Mouse (Mus musculus): ENCODE data around the gene Nipsnap2. TPM values are rescaled to one million over a fixed set of nuclear protein-coding genes. Genes with fewer than 3 reads are reported as not detected.

Nipsnap2 gene
- polyA plus RNA-seq, 1 experiment from 2014 or later = 101 TPM

GRCm38 (mm10) chr5:129715326-129715861 is 9.5 kb upstream of the Nipsnap2 start, which contains the start of gene Mrps17:
Gene Mrps17 (plus strand): TSS chr5:129715497.
- WGBS = under 1% methylated on average over 33 of the region's 33 CpGs
- Histone ChIP-seq H3K4me3 (ENCODE audit: low read depth, low read length) (peak within 1 kb of the TSS; percentile 93), H3K4me2 (ENCODE audit: low read length) (peak within 1 kb of the TSS; percentile 97), H3K9me3 (ENCODE audit: control insufficient read depth, low read length) (no peaks in the 10 kb centered on the region), H3K27me3 (replicated peaks; ENCODE audit: control insufficient read depth, insufficient read depth, low read length) (no peaks in the 10 kb centered on the region; the same call in 1 of the 2 replicates), H3K4me1 (replicated peaks; ENCODE audit: control insufficient read depth, insufficient read depth, low read length) (peaks cover 7% of the 10 kb centered on the region), H3K36me3 (ENCODE audit: control insufficient read depth, insufficient read depth, low read length) (peaks cover 36% of the 10 kb centered on the region), H3K27ac (ENCODE audit: low read depth) (no peak within 1 kb of the TSS), H3K9ac (ENCODE audit: low read length) (peak within 1 kb of the TSS; percentile 83)
- DNase-seq (ENCODE audit: low spot score) = peak; percentile 96
- ATAC-seq (replicated peaks; ENCODE audit: low FRiP score, low TSS enrichment, low read depth) = peak; percentile 97

- WGBS = 80% methylated on average over 9 of the region's 9 CpGs
- no peak for ATAC-seq (replicated peaks; ENCODE audit: low FRiP score, low TSS enrichment, low read depth)
These were observed 7.8 kb upstream of the Nipsnap2 start for GRCm38 (mm10) chr5:129717016-129717415.

GRCm38 (mm10) chr5:129720176-129720575 is 4.7 kb upstream of the Nipsnap2 start:
- no peaks in the 10 kb centered on the region for H3K9me3 ChIP-seq (ENCODE audit: control insufficient read depth, low read length)
- no peak overlapping the region for H3K27ac ChIP-seq (ENCODE audit: low read depth)
- WGBS = 83% methylated on average over 3 of the region's 3 CpGs
- H3K4me3 ChIP-seq (ENCODE audit: low read depth, low read length) = no peak overlapping the region
- H3K9ac ChIP-seq (ENCODE audit: low read length) = no peak overlapping the region
- DNase-seq (ENCODE audit: low spot score) (peak; percentile 44), ATAC-seq (replicated peaks; ENCODE audit: low FRiP score, low TSS enrichment, low read depth) (no peak)
- no peak overlapping the region for H3K4me2 ChIP-seq (ENCODE audit: low read length)
- H3K4me1 ChIP-seq (replicated peaks; ENCODE audit: control insufficient read depth, insufficient read depth, low read length) = peaks cover 7% of the 10 kb centered on the region
- H3K27me3 ChIP-seq (replicated peaks; ENCODE audit: control insufficient read depth, insufficient read depth, low read length) = no peaks in the 10 kb centered on the region
- H3K36me3 ChIP-seq (ENCODE audit: control insufficient read depth, insufficient read depth, low read length) = peaks cover 36% of the 10 kb centered on the region

More at GRCm38 (mm10) chr5:129717016-129717415, 7.8 kb upstream of the Nipsnap2 start:
- H3K4me1 ChIP-seq (replicated peaks; ENCODE audit: control insufficient read depth, insufficient read depth, low read length) = peaks cover 7% of the 10 kb centered on the region
- no peak for DNase-seq (ENCODE audit: low spot score)
- no peak overlapping the region for H3K27ac ChIP-seq (ENCODE audit: low read depth)
- no peak overlapping the region for H3K4me2 ChIP-seq (ENCODE audit: low read length)
- no peaks in the 10 kb centered on the region for H3K9me3 ChIP-seq (ENCODE audit: control insufficient read depth, low read length)
- H3K9ac ChIP-seq (ENCODE audit: low read length) = no peak overlapping the region
- H3K27me3 ChIP-seq (replicated peaks; ENCODE audit: control insufficient read depth, insufficient read depth, low read length) = no peaks in the 10 kb centered on the region; the same call in 1 of the 2 replicates
- peaks cover 36% of the 10 kb centered on the region for H3K36me3 ChIP-seq (ENCODE audit: control insufficient read depth, insufficient read depth, low read length)
- no peak overlapping the region for H3K4me3 ChIP-seq (ENCODE audit: low read depth, low read length)

- Histone ChIP-seq H3K9me3 (ENCODE audit: control insufficient read depth, low read length) (no peaks in the 10 kb centered on the region), H3K4me3 (ENCODE audit: low read depth, low read length) (peak overlapping the region; percentile 70), H3K27me3 (replicated peaks; ENCODE audit: control insufficient read depth, insufficient read depth, low read length) (no peaks in the 10 kb centered on the region), H3K36me3 (ENCODE audit: control insufficient read depth, insufficient read depth, low read length) (peaks cover 9% of the 10 kb centered on the region), H3K27ac (ENCODE audit: low read depth) (peak overlapping the region; percentile 98), H3K9ac (ENCODE audit: low read length) (peak overlapping the region; percentile 87), H3K4me2 (ENCODE audit: low read length) (peak overlapping the region; percentile 63), H3K4me1 (replicated peaks; ENCODE audit: control insufficient read depth, insufficient read depth, low read length) (peaks cover 16% of the 10 kb centered on the region)
- WGBS = 45% methylated on average over 4 of the region's 4 CpGs
- DNase-seq (ENCODE audit: low spot score) (no peak), ATAC-seq (replicated peaks; ENCODE audit: low FRiP score, low TSS enrichment, low read depth) (0 out of 2 replicates have a peak, but pooled peaks have one; percentile 2)
These were observed 595 bp upstream of the Nipsnap2 start for GRCm38 (mm10) chr5:129724268-129724667.

- ATAC-seq (replicated peaks; ENCODE audit: low FRiP score, low TSS enrichment, low read depth) (no peak), DNase-seq (ENCODE audit: low spot score) (peak; percentile 63)
- Histone ChIP-seq H3K4me1 (replicated peaks; ENCODE audit: control insufficient read depth, insufficient read depth, low read length) (peaks cover 23% of the 10 kb centered on the region), H3K9me3 (ENCODE audit: control insufficient read depth, low read length) (no peaks in the 10 kb centered on the region), H3K27ac (ENCODE audit: low read depth) (peak overlapping the region; percentile 98), H3K27me3 (replicated peaks; ENCODE audit: control insufficient read depth, insufficient read depth, low read length) (no peaks in the 10 kb centered on the region), H3K4me2 (ENCODE audit: low read length) (peak overlapping the region; percentile 63), H3K4me3 (ENCODE audit: low read depth, low read length) (peak overlapping the region; percentile 70), H3K9ac (ENCODE audit: low read length) (peak overlapping the region; percentile 87), H3K36me3 (ENCODE audit: control insufficient read depth, insufficient read depth, low read length) (no peaks in the 10 kb centered on the region)
- WGBS = 24% methylated on average over 7 of the region's 7 CpGs
These were observed 1.0 kb downstream of the Nipsnap2 start for GRCm38 (mm10) chr5:129725774-129726392.

- peak; percentile 29 for DNase-seq (ENCODE audit: low spot score)
- no peak overlapping the region for H3K4me3 ChIP-seq (ENCODE audit: low read depth, low read length)
- WGBS = 80% methylated on average over 3 of the region's 3 CpGs
- H3K9me3 ChIP-seq (ENCODE audit: control insufficient read depth, low read length) = no peaks in the 10 kb centered on the region
- no peaks in the 10 kb centered on the region for H3K27me3 ChIP-seq (replicated peaks; ENCODE audit: control insufficient read depth, insufficient read depth, low read length)
- ATAC-seq (replicated peaks; ENCODE audit: low FRiP score, low TSS enrichment, low read depth) = no peak
- H3K36me3 ChIP-seq (ENCODE audit: control insufficient read depth, insufficient read depth, low read length) = no peaks in the 10 kb centered on the region
- H3K4me2 ChIP-seq (ENCODE audit: low read length) = no peak overlapping the region; the same call in 1 of the 2 replicates
- H3K27ac ChIP-seq (ENCODE audit: low read depth) = no peak overlapping the region
- no peak overlapping the region for H3K9ac ChIP-seq (ENCODE audit: low read length)
- peaks cover 29% of the 10 kb centered on the region for H3K4me1 ChIP-seq (replicated peaks; ENCODE audit: control insufficient read depth, insufficient read depth, low read length)
These were observed 1.9 kb downstream of the Nipsnap2 start for GRCm38 (mm10) chr5:129726784-129727183.

- Histone ChIP-seq H3K27ac (ENCODE audit: low read depth) (peak overlapping the region; percentile 51; the same call in 1 of the 2 replicates), H3K4me1 (replicated peaks; ENCODE audit: control insufficient read depth, insufficient read depth, low read length) (peaks cover 29% of the 10 kb centered on the region), H3K4me3 (ENCODE audit: low read depth, low read length) (no peak overlapping the region), H3K27me3 (replicated peaks; ENCODE audit: control insufficient read depth, insufficient read depth, low read length) (no peaks in the 10 kb centered on the region), H3K36me3 (ENCODE audit: control insufficient read depth, insufficient read depth, low read length) (no peaks in the 10 kb centered on the region), H3K4me2 (ENCODE audit: low read length) (peak overlapping the region; percentile 18; the same call in 1 of the 2 replicates), H3K9me3 (ENCODE audit: control insufficient read depth, low read length) (no peaks in the 10 kb centered on the region), H3K9ac (ENCODE audit: low read length) (no peak overlapping the region)
- 42% methylated on average over 11 of the region's 11 CpGs for WGBS
- DNase-seq (ENCODE audit: low spot score) (no peak), ATAC-seq (replicated peaks; ENCODE audit: low FRiP score, low TSS enrichment, low read depth) (no peak)
These were observed 4.4 kb downstream of the Nipsnap2 start for GRCm38 (mm10) chr5:129729286-129729685.

GRCm38 (mm10) chr5:129730344-129730743 is 5.5 kb downstream of the Nipsnap2 start:
- peaks cover 29% of the 10 kb centered on the region for H3K4me1 ChIP-seq (replicated peaks; ENCODE audit: control insufficient read depth, insufficient read depth, low read length)
- H3K9me3 ChIP-seq (ENCODE audit: control insufficient read depth, low read length) = no peaks in the 10 kb centered on the region
- H3K27ac ChIP-seq (ENCODE audit: low read depth) = no peak overlapping the region
- H3K9ac ChIP-seq (ENCODE audit: low read length) = no peak overlapping the region
- ATAC-seq (replicated peaks; ENCODE audit: low FRiP score, low TSS enrichment, low read depth) = no peak
- H3K4me2 ChIP-seq (ENCODE audit: low read length) = no peak overlapping the region
- no peak overlapping the region for H3K4me3 ChIP-seq (ENCODE audit: low read depth, low read length)
- no peaks in the 10 kb centered on the region for H3K27me3 ChIP-seq (replicated peaks; ENCODE audit: control insufficient read depth, insufficient read depth, low read length)
- no peaks in the 10 kb centered on the region for H3K36me3 ChIP-seq (ENCODE audit: control insufficient read depth, insufficient read depth, low read length)
- no peak for DNase-seq (ENCODE audit: low spot score)
- 57% methylated on average over 11 of the region's 11 CpGs for WGBS

Measured in intestine, embryonic 14.5 days (tissue).